17 mouse cellular contexts compared by ENCODE assay signal in the genomic region with DNA sequence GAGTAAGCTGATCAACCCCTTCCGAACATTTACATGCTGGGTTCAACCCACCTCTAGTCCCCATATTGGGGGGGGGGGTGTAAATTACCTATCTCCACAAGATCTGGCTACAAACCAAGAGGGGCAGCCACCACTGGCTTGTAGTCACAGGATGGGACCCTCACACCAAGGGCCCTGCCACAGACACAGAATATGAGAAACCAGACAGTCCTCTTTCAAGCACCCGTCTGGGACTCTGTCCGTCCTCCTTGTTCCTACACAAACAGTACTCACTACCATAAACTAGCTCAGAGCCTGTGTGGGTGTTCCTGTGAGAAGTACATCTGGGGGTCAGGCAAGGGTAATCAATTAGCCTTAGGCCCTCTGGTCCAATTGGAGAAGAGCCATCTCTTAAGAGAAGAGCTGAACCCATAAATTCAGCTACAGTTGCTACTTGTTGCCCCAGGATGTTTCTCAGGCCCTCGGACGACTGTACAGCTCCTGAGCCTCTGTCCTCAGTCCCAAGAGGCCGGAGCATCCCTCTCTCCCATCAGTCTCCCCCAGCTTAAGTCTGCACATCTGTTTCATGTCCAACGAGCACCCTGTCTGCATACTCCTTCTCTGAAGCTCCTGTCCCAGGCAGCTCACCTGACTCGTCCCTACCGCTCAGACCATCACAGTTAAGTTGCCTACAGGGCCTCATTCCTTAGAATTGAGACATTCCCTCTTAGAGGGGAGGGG. TPM values are rescaled to one million over a fixed set of nuclear protein-coding genes. Genes with fewer than 3 reads are reported as not detected.
DNase-seq lines count a peak whose midpoint lies in the region; ATAC-seq and TF ChIP-seq lines count a peak whose summit lies in the region.
"Had no signal": no experiment of that assay in that cellular context is flagged by ENCODE, and none has a peak within 500 bp of the region (broad histone marks: within the 10 kb centered on the region; RNA-seq: fewer than 3 reads in every experiment).

No protein-coding gene starts in this region.

- TF ChIP-seq CTCF in kidney, postnatal 0 days (IDR thresholded peaks at IDR 0.05; ENCODE audit: low read depth) = no peak

- peaks cover 72% of the 10 kb centered on the region for H3K4me1 ChIP-seq in heart, embryonic 11.5 days (ENCODE audit: control insufficient read depth, insufficient read depth, low read length)
- H3K4me1 ChIP-seq in kidney, postnatal 0 days (replicated peaks; ENCODE audit: insufficient read depth, low read length) = peaks cover 38% of the 10 kb centered on the region
- H3K4me1 ChIP-seq in embryonic facial prominence, embryonic 14.5 days (ENCODE audit: control insufficient read depth, insufficient read depth, low read length) = peaks cover 7% of the 10 kb centered on the region; the same call in 1 of the 2 replicates
- peaks cover 52% of the 10 kb centered on the region for H3K4me1 ChIP-seq in limb, embryonic 15.5 days

- H3K36me3 ChIP-seq in heart, embryonic 11.5 days (ENCODE audit: control insufficient read depth, insufficient read depth, low read length) = 0 out of 2 replicates have a peak, but pooled peaks cover 1% of the 10 kb centered on the region
- no peaks in the 10 kb centered on the region for H3K36me3 ChIP-seq in kidney, postnatal 0 days (ENCODE audit: insufficient read depth, low read length)
- no peaks in the 10 kb centered on the region for H3K36me3 ChIP-seq in embryonic facial prominence, embryonic 14.5 days (ENCODE audit: control insufficient read depth, insufficient read depth, low read length)
- no peaks in the 10 kb centered on the region for H3K36me3 ChIP-seq in limb, embryonic 15.5 days
- H3K36me3 ChIP-seq: forebrain, embryonic 10.5 days; hindbrain, embryonic 12.5 days had no signal

- H3K27me3 ChIP-seq in heart, embryonic 11.5 days (ENCODE audit: control insufficient read depth, insufficient read depth, low read length) = no peaks in the 10 kb centered on the region
- H3K27me3 ChIP-seq in kidney, postnatal 0 days (ENCODE audit: insufficient read depth, low read length) = no peaks in the 10 kb centered on the region
- 0 out of 2 replicates have a peak, but pooled peaks cover 8% of the 10 kb centered on the region for H3K27me3 ChIP-seq in embryonic facial prominence, embryonic 14.5 days (replicated peaks; ENCODE audit: control insufficient read depth, insufficient read depth, low read length)
- H3K27me3 ChIP-seq in limb, embryonic 15.5 days = peaks cover 20% of the 10 kb centered on the region; the same call in 1 of the 2 replicates

- no peaks in the 10 kb centered on the region for H3K9me3 ChIP-seq in heart, embryonic 11.5 days (replicated peaks; ENCODE audit: control insufficient read depth, low read length)
- no peaks in the 10 kb centered on the region for H3K9me3 ChIP-seq in kidney, postnatal 0 days (replicated peaks; ENCODE audit: low read length)
- no peaks in the 10 kb centered on the region for H3K9me3 ChIP-seq in embryonic facial prominence, embryonic 14.5 days (ENCODE audit: control insufficient read depth, low read length)
- no peaks in the 10 kb centered on the region for H3K9me3 ChIP-seq in limb, embryonic 15.5 days
- H3K9me3 ChIP-seq: forebrain, embryonic 10.5 days; hindbrain, embryonic 12.5 days had no signal

- peak overlapping the region; percentile 91 for H3K4me2 ChIP-seq in heart, embryonic 11.5 days
- H3K4me2 ChIP-seq in kidney, postnatal 0 days (ENCODE audit: low read length) = peak overlapping the region; percentile 97
- H3K4me2 ChIP-seq in embryonic facial prominence, embryonic 14.5 days (ENCODE audit: low read depth, low read length) = peak overlapping the region; percentile 100
- peak overlapping the region; percentile 95 for H3K4me2 ChIP-seq in limb, embryonic 15.5 days

- DNase-seq in heart, adult 18-20 months = no peak
- DNase-seq in kidney, postnatal 0 days (ENCODE audit: low spot score) = peak; percentile 42
- no peak for DNase-seq in kidney, adult 8-10 months
- DNase-seq in embryonic facial prominence, embryonic 14.5 days (ENCODE audit: low spot score) = no peak
- DNase-seq in cerebellum, postnatal 14 days = no peak
- DNase-seq in right cerebral cortex, adult 2 months (ENCODE audit: low spot score in 2 of 2) = no peak
- DNase-seq: cerebellum, adult 11-12 months; embryo, embryonic 11 days had no signal

- peak overlapping the region; percentile 94 for H3K27ac ChIP-seq in heart, embryonic 11.5 days (ENCODE audit: low read depth, low read length)
- peak overlapping the region; percentile 47; the same call in 1 of the 2 replicates for H3K27ac ChIP-seq in kidney, postnatal 0 days
- H3K27ac ChIP-seq in embryonic facial prominence, embryonic 14.5 days (replicated peaks; ENCODE audit: low read depth, low read length) = no peak overlapping the region
- H3K27ac ChIP-seq in limb, embryonic 15.5 days = no peak overlapping the region
- H3K27ac ChIP-seq: forebrain, embryonic 10.5 days; hindbrain, embryonic 12.5 days had no signal

- WGBS in heart, embryonic 11.5 days (ENCODE audit: insufficient replicate concordance) = 26% methylated on average over 9 of the region's 9 CpGs
- WGBS in kidney, postnatal 0 days = 28% methylated on average over 9 of the region's 9 CpGs
- WGBS in embryonic facial prominence, embryonic 14.5 days = 58% methylated on average over 9 of the region's 9 CpGs
- WGBS in limb, embryonic 15.5 days = 33% methylated on average over 9 of the region's 9 CpGs

- H3K4me3 ChIP-seq in heart, embryonic 11.5 days (ENCODE audit: low read depth, low read length) = peak overlapping the region; percentile 97
- peak overlapping the region; percentile 74 for H3K4me3 ChIP-seq in kidney, postnatal 0 days (replicated peaks; ENCODE audit: low read depth, low read length)
- H3K4me3 ChIP-seq in embryonic facial prominence, embryonic 14.5 days (ENCODE audit: low read depth, low read length) = no peak overlapping the region
- peak overlapping the region; percentile 58 for H3K4me3 ChIP-seq in limb, embryonic 15.5 days
- H3K4me3 ChIP-seq: forebrain, embryonic 10.5 days; hindbrain, embryonic 12.5 days had no signal

- ATAC-seq in heart, embryonic 11.5 days (replicated peaks; ENCODE audit: insufficient number of reproducible peaks, low FRiP score, low TSS enrichment) = no peak
- ATAC-seq in kidney, postnatal 0 days (replicated peaks; ENCODE audit: low FRiP score, low read depth) = no peak
- no peak for ATAC-seq in embryonic facial prominence, embryonic 14.5 days (ENCODE audit: low read depth)
- no peak for ATAC-seq in limb, embryonic 15.5 days (ENCODE audit: insufficient number of reproducible peaks, low FRiP score, low TSS enrichment, low read depth)

- peak overlapping the region; percentile 91; the same call in 1 of the 2 replicates for H3K9ac ChIP-seq in heart, embryonic 11.5 days (ENCODE audit: low read depth, low read length)
- peak overlapping the region; percentile 94 for H3K9ac ChIP-seq in kidney, postnatal 0 days (ENCODE audit: low read depth, low read length)
- no peak overlapping the region for H3K9ac ChIP-seq in embryonic facial prominence, embryonic 14.5 days (ENCODE audit: low read depth, low read length)
- H3K9ac ChIP-seq in limb, embryonic 15.5 days = no peak overlapping the region
- H3K9ac ChIP-seq: hindbrain, embryonic 12.5 days had no signal

RNA-seq across cellular contexts. Expression of gene Smtnl2, which starts 2.9 kb away (rescaled TPM):
- polyA plus RNA-seq in heart, embryonic 11.5 days (2014; fragmentation: Nextera tagmentation; extraction: Ambion mirVana) = 107 and 123 TPM in 2 replicates
- 10 to 100 TPM in 1 of 2 experiments, 1 to 10 TPM in 1; 9.4 to 11.3 TPM for total RNA-seq in heart, adult 18-20 months (2021)
- 112 and 129 TPM in 2 replicates for polyA plus RNA-seq in kidney, postnatal 0 days (2015; fragmentation: Nextera tagmentation; extraction: Ambion mirVana)
- polyA plus RNA-seq in embryonic facial prominence, embryonic 14.5 days (2014; fragmentation: Nextera tagmentation; extraction: Ambion mirVana) = 24.8 and 26.7 TPM in 2 replicates
- 85.0 and 97.2 TPM in 2 replicates for polyA plus RNA-seq in limb, embryonic 15.5 days (2015; fragmentation: Nextera tagmentation; extraction: Ambion mirVana)
- total RNA-seq: monocyte, adult 5-6 weeks had no signal

RNA-seq across cellular contexts. Expression of gene Ggt6, which starts 26.7 kb away (rescaled TPM):
- polyA plus RNA-seq in heart, embryonic 11.5 days (2014; fragmentation: Nextera tagmentation; extraction: Ambion mirVana) = not detected in 2 replicates
- not detected for total RNA-seq in heart, adult 18-20 months (2021)
- polyA plus RNA-seq in kidney, postnatal 0 days (2015; fragmentation: Nextera tagmentation; extraction: Ambion mirVana) = 3.3 and 3.8 TPM in 2 replicates
- polyA plus RNA-seq in embryonic facial prominence, embryonic 14.5 days (2014; fragmentation: Nextera tagmentation; extraction: Ambion mirVana) = 1.8 and 2.5 TPM in 2 replicates
- 10.4 and 11.5 TPM in 2 replicates for polyA plus RNA-seq in limb, embryonic 15.5 days (2015; fragmentation: Nextera tagmentation; extraction: Ambion mirVana)
- total RNA-seq: megakaryocyte-erythroid progenitor cell, adult 5-6 weeks; MEL; monocyte, adult 5-6 weeks had no signal
- polyA plus RNA-seq: C2C12; forebrain, embryonic 10.5 days had no signal

RNA-seq across cellular contexts. Expression of gene Mybbp1a, which starts 32.5 kb away (rescaled TPM):
- polyA plus RNA-seq in heart, embryonic 11.5 days (2014; fragmentation: Nextera tagmentation; extraction: Ambion mirVana) = 93.8 and 101 TPM in 2 replicates
- 10 to 100 TPM; 43.1 to 47.5 TPM for total RNA-seq in heart, adult 18-20 months (2021)
- 107 and 109 TPM in 2 replicates for polyA plus RNA-seq in kidney, postnatal 0 days (2015; fragmentation: Nextera tagmentation; extraction: Ambion mirVana)
- 114 and 123 TPM in 2 replicates for polyA plus RNA-seq in embryonic facial prominence, embryonic 14.5 days (2014; fragmentation: Nextera tagmentation; extraction: Ambion mirVana)
- 127 and 128 TPM in 2 replicates for polyA plus RNA-seq in limb, embryonic 15.5 days (2015; fragmentation: Nextera tagmentation; extraction: Ambion mirVana)

RNA-seq across cellular contexts. Expression of gene Tekt1, which starts 46.4 kb away (rescaled TPM):
- polyA plus RNA-seq in heart, embryonic 11.5 days (2014; fragmentation: Nextera tagmentation; extraction: Ambion mirVana) = 0.52 and 0.99 TPM in 2 replicates
- total RNA-seq in heart, adult 18-20 months (2021) = under 1 TPM in 1 of 2 experiments, not detected in 1; 0.75 TPM
- 4.6 and 5.1 TPM in 2 replicates for polyA plus RNA-seq in kidney, postnatal 0 days (2015; fragmentation: Nextera tagmentation; extraction: Ambion mirVana)
- polyA plus RNA-seq in embryonic facial prominence, embryonic 14.5 days (2014; fragmentation: Nextera tagmentation; extraction: Ambion mirVana) = 6.2 and 12.5 TPM in 2 replicates
- polyA plus RNA-seq in limb, embryonic 15.5 days (2015; fragmentation: Nextera tagmentation; extraction: Ambion mirVana) = 1.5 and 1.6 TPM in 2 replicates
- total RNA-seq: liver, adult 2 months; megakaryocyte-erythroid progenitor cell, adult 5-6 weeks; MEL; monocyte, adult 5-6 weeks had no signal
- polyA plus RNA-seq: C2C12; liver, adult 2 months had no signal

Comparison
In these comparisons a context has a peak if more than half of its experiments do, and no peak if none do; other contexts are left out.
1. H3K27ac ChIP-seq: peak in heart, embryonic 11.5 days (single experiment) and kidney, postnatal 0 days (single experiment); none in embryonic facial prominence, embryonic 14.5 days (single experiment) and limb, embryonic 15.5 days (single experiment).
2. H3K9ac ChIP-seq: peak in heart, embryonic 11.5 days (single experiment) and kidney, postnatal 0 days (single experiment); none in embryonic facial prominence, embryonic 14.5 days (single experiment) and limb, embryonic 15.5 days (single experiment).
3. Peak in every context shown above with its lines, with median percentiles within 50 percentile points of each other: H3K4me2 ChIP-seq.